Mouse (Mus musculus): ENCODE results near the gene Cdk2ap2.
A peak's percentile ranks its signal among the peaks of the same experiment; 100 is the strongest.
"Not testable (repeated sequence)": the region's sequence is repeated elsewhere in the genome, so short reads cannot be mapped to it uniquely, and the experiment has no call there.

The Cdk2ap2 gene

GRCm38 (mm10) chr19:4066877-4067276 lies 30.1 kb upstream of the Cdk2ap2 start:
- DNase-seq (ENCODE audit: low read depth) = no peak

DNA sequence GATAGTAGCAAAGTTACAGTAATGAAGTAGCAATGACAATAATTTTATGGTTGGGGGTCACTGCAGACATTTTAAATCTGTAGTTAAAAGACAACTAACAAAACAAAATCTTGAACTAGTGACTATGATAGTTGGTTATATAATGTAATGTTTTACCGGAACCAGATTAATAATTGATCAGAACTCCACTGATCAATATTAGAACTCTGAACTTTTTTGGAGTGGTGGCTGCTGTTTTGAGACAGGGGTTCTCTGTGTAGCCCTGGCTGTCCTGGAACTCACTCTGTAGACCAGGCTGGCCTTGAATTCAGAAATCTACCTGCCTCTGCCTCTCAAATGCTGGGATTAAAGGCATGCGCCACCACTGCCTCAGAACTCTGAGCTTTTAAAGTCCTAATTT lies 28.7 kb upstream of the Cdk2ap2 start:
- not testable (repeated sequence) for DNase-seq (ENCODE audit: low read depth)

DNA sequence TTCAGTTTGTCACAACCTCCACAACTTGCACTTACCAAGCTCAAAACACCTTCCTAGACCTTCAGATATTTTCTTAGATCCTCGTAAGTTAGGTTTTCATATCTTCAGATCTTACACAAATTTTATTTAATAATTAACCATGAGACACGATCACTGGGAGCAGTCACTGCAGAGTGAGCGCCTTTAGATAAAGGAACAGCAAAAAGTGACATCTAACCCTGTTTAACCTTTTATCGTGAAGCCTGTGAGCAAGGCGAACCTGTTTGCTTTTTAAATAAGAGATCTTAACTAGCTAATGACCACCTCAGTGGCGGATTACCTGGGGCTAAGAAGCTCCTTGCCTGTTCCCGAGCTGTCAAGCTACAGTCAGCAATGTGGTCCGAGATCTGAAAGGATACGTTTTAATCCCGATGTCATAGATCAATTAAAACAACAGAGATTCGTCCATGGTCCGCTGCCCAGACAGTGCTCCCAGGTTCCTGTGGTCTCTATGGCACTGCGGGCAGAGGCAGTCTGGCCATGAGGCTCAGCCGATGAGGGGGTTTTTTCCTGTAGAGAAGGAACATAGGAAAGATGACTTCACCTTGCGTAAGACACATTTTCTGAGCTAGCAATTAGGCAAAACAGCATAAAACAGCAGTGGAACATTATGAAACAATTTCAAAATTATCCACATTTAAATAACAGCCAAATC lies 28.1 kb upstream of the Cdk2ap2 start:
- DNase-seq (ENCODE audit: low read depth) = no peak

GRCm38 (mm10) chr19:4070311-4070710 lies 26.7 kb upstream of the Cdk2ap2 start:
- DNase-seq (ENCODE audit: low read depth) = no peak

DNA sequence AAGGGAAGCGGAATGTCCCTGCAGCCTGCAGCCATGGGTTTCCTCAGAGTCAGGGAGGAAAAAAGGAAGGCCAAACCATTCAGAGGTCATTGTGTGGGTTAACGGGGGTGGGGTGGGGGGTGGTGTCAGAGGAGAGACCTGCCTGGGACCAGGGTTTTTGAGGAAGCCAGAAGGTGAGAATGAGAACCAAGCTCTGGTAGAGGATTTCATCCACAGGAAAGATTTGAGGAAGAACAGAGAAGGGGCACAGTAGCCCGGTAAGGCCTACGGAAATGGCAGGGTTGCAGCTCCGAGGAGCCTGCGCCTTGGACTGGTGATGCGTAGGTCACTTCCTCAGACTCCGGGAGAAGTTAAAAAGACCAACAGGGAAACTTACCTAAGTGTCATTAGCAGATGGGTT lies 26.2 kb upstream of the Cdk2ap2 start:
- no peak for DNase-seq (ENCODE audit: low read depth)

DNA sequence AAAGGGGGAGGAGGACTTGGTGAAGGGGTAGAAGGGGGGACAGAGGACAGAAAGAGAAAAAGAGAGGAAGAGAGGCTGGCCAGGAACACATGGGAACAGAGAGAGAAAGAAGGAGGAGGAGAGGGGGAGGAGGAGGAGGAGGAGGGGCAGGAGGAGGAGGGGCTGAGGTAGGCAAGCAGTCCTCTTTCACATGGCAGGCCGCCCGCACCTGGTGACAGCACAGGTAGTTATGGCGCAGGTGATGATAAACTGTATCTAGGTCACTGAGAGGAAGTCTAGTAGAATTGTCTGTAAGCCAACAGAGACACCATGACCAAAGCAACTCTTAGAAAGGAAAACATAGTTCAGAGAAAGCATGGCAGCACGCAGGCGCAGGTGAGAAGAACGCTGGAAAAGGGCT lies 25.6 kb upstream of the Cdk2ap2 start:
- no peak for DNase-seq (ENCODE audit: low read depth)

- no peak for DNase-seq (ENCODE audit: low read depth)
Observed at GRCm38 (mm10) chr19:4072706-4073424, 24.1 kb upstream of the Cdk2ap2 start.

DNA sequence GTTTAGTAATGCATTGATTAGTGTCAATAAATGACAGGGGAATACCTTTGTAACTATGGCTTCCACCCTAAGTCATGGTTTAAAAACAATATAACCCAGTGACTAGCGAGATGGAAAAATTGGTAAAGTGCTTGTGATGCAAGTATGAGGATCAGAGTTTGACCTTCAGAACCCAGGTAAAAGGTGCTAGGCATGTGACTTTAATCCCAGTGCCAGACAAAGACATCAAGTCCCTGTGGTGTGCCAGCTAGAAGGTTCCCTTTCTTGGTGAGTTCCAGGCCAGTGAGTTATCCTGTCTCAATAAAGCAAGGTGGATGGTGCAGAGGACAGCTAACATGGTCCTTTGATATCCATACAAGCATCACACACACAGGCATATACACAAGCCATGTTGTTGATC lies 21.5 kb upstream of the Cdk2ap2 start:
- DNase-seq (ENCODE audit: low read depth) = no peak

- DNase-seq (ENCODE audit: low read depth) = no peak
Observed at GRCm38 (mm10) chr19:4079594-4079993, 17.4 kb upstream of the Cdk2ap2 start.

GRCm38 (mm10) chr19:4080511-4081009 lies 16.4 kb upstream of the Cdk2ap2 start:
- DNase-seq (ENCODE audit: low read depth) = peak; percentile 71

GRCm38 (mm10) chr19:4081394-4081793 lies 15.6 kb upstream of the Cdk2ap2 start, which contains the start of gene Cabp2:
Gene Cabp2, plus strand, starts transcription at chr19:4081578.
- DNase-seq (ENCODE audit: low read depth) = no peak

- no peak for DNase-seq (ENCODE audit: low read depth)
Observed at GRCm38 (mm10) chr19:4082219-4082965, 14.6 kb upstream of the Cdk2ap2 start.

DNA sequence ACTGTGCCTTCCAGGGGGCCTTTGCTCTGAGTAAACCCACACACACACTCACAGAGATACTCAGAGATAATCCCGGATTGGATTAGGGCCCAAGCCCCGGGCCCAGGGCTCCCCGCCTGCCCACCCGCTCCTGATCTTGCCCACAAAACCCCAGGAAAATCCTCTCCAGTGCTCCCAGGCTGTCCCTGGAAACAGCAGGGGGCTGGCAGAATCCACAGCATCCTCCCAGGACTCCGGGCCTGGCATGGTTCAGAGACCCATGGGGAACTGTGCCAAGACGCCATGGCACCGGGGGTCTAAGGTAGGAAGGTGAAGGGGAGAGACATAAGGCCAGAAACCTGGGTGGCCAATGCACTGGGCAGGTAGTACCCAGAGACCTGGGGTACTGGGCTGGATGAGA lies 13.7 kb upstream of the Cdk2ap2 start:
- DNase-seq (ENCODE audit: low read depth) = no peak

DNA sequence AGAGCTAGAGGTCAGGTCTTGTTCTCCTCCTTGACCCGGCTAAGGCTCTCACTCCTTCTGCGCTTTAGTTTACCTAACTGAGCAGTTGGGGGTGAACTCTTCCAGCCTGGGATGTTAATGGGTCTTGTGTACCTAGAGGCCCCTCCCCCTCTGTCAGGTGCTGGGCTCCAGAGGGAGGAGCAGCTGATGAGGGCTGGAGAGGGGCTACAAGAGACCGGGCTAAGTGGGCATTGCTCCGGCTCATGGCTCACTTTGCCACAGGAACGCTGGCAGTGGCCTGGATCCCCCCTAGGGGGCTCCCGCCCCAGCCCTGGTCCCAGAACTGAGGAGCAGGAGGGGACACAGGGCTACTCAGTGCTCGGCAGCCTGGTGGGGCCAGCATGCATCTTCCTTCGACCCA lies 13.2 kb upstream of the Cdk2ap2 start:
- no peak for DNase-seq (ENCODE audit: low read depth)

- no peak for DNase-seq (ENCODE audit: low read depth)
Observed at GRCm38 (mm10) chr19:4084984-4085383, 12.0 kb upstream of the Cdk2ap2 start.

DNA sequence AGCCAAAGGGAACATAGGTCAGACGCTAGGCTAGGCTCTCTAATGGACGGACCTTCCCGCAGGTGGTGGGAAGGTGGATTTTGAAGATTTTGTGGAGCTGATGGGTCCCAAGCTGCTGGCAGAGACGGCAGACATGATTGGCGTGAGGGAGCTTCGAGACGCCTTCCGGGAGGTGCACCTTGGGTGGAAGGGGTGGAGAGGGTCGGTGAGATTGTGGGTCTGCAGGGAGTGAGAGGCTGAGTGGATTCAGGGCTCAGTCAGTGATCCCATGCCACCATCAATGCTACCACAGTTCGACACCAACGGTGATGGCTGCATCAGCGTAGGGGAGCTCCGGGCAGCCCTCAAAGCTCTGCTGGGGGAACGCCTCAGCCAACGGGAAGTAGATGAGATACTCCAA lies 10.8 kb upstream of the Cdk2ap2 start:
- no peak for DNase-seq (ENCODE audit: low read depth)

DNA sequence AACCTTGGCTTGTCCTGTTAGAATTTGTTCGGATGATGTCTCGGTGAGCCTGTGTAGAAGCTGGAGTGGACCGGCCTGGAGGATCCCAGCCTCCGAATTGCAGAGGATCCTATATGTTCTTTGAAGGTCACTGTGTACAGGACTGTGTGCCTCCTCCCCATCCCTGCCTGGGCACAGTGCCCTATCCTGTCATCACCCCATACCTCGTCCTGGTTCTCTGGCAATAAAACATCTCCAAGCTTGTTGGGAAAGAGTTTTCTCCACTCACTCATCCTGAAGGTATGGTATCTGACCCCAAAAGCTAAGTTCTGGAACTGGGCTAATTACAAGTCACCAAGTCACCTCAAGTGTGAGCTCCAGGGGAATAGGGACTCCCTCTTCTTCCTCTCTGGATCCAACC lies 9.9 kb upstream of the Cdk2ap2 start:
- DNase-seq (ENCODE audit: low read depth) = no peak

- DNase-seq (ENCODE audit: low read depth) = no peak
Observed at GRCm38 (mm10) chr19:4088146-4088545, 8.8 kb upstream of the Cdk2ap2 start.

GRCm38 (mm10) chr19:4089128-4089527 lies 7.9 kb upstream of the Cdk2ap2 start:
- DNase-seq (ENCODE audit: low read depth) = no peak

DNA sequence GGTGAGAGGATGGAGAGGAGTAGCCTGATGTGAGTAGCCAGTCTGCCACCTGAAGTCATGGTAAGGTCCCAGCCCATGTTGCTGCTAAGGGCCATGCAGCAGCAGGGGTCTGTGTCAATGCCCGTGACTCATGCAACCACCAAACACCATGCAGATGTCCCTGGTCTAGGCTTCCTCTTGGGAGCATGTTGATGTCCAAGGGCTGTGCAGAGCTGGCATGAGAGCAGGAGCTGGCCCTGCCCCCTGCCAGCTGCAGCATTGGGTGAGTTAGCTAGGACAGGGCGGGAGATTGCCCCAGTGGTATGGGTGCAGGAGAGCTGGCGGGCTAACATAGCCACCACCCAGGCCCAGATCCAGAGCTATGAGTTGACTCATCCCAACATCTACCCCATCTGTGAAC lies 6.5 kb upstream of the Cdk2ap2 start:
- no peak for DNase-seq (ENCODE audit: low read depth)

DNA sequence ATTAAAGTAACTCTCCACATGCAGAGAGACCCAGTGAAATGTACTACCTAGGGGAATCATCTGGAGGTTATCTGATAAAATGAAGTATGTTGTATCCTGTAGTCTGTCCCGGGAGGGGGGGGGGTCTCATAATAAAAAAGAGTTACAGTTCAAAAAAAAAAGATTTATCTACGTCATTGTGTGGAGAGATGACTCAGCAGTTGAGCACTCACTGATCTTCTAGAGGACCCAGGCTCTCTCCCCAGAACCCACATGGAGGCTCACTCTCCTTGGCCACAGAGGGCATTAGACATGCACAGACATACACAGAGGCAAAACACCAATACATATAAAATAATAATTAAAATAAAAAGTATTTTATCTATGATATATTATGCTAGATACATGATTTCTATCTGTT lies 5.6 kb upstream of the Cdk2ap2 start:
- no peak for DNase-seq (ENCODE audit: low read depth)

GRCm38 (mm10) chr19:4092750-4093149 lies 4.2 kb upstream of the Cdk2ap2 start:
- no peak for DNase-seq (ENCODE audit: low read depth)

GRCm38 (mm10) chr19:4093772-4094171 lies 3.2 kb upstream of the Cdk2ap2 start:
- DNase-seq (ENCODE audit: low read depth) = peak; percentile 82

Measured in induced T-regulatory cell, adult 2 months (primary cell).